Mouse (Mus musculus): Measurements from ENCODE around the gene Nacc1.

The Nacc1 gene

GRCm38 (mm10) chr8:84687705-84688100 is at the start of gene Nacc1:
Gene Nacc1 (minus strand): TSS chr8:84687862.
- DNase-seq, result peak; percentile 95

- no peak for DNase-seq
Measured at GRCm38 (mm10) chr8:84736521-84736920, 48.9 kb upstream of the Nacc1 start.

DNA sequence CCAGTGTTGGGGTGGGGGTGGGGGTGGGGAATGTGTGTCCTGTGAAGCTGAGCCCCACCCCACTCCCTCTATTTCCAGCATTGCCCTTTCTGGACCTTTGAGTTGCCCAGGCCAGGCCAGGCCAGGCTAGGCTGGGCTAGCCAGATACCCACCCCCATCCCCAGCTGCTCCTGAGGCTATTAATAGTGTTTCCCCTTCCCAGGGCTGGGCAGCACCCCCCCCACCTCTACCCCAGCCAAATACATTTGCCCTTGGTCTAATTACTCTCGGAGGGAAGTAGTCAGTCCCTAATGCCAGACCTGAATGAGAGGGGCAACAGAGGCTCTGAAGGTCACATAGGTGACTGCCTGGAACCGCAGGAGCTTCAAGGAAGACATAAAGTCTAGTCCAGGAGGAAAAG is 47.9 kb upstream of the Nacc1 start:
- no peak for DNase-seq

DNA sequence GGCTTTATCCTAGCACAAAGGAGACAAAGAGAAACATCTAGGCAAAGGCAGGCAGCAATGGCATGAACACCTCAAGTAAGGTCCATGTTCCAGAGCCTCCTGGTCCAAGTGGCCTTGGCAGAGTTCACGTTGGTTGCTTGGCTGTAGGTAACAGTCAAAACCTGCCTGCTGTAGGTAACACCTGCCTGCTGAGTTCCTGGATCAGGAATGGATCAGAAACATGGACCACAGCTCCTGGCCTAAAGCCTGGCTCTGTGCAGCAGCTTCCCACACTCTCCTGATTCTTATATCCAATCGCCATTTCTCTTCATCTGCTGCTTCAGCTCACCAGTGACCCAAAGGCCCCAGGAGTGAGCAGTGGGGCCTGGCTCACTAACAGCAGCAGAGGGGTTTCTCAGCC is 47.0 kb upstream of the Nacc1 start:
- DNase-seq, result no peak

GRCm38 (mm10) chr8:84733959-84734358 is 46.3 kb upstream of the Nacc1 start:
- DNase-seq, result no peak

GRCm38 (mm10) chr8:84732996-84733395 is 45.3 kb upstream of the Nacc1 start:
- DNase-seq, result peak; percentile 48

- DNase-seq, result no peak
Measured at GRCm38 (mm10) chr8:84732545-84732944, 44.9 kb upstream of the Nacc1 start.

DNA sequence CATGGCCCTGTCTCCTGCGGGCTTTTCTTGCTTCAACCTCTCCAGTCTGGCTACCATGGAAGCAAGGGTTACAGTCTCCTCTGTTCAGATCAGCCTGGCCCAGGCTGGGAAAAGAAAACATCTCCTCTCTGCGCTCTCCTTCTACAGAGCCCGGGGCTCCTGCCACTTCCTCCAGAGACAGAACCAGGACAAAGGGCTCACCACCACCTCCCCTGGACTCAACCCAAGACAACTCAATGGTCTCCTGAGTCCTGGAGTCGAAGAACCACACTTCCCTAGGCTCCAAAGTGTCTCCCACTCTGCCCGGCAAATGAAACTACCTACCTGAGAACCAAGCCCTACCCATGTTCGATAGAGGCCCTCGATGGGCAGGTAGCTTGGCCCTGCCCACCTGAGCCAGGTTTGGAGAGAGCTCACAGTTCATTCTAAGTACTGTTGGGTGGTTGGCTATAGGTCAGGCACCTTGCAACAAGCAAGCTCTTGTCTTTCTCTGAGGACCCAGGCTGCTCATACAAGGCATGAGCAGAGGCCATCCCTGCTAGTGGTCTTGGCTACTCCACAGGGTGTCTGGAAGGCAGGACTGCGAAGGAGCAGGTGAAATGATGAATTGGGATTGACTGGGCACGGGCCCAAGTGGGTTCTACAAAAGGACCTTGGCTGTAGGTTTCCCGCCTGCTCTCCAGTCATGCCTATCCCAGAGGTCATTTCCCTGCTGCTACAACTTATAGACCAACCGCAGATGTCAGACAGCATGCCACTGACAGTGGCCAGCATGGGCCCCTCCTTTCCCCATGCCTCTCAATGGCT is 43.9 kb upstream of the Nacc1 start:
- no peak for DNase-seq

DNA sequence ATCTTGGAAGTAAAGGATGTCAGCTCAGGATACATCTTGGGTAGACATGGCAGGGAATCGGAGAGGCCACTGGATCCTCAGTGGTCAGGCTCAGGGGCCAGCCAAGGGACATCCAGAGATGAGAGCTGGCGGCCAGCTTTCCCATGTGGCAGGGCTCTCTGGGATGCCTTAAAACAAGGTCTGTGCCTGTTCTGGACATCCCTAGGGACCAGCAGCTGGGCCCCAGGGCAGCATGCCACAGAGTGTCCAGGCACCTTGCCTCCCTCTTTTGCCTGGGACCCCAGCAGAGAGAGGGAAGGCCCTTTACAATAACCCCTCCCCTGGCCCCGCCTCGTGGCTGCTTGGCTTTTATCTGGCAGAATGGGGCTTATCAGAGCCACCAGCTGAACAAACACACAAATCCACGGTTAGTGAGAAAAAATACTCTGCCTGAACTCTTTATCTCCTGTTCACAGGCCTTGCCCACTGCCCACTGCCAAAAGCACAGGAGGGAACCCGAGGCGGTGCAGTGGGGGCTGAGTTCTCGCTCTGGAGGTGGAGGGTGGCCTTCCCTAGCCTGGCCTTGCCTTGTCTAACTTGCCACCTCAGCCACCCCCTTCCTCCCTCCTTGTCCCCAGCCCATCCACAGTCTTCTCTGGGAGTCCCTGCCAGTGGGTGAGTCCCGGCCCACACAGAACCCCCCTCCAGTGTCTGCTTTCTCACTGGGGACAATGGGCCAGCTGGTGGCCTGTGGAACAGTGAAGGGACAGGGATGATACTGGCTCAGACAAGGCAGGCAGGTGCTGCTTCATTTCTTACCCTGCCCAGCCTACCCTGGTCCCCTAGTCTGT is 43.1 kb upstream of the Nacc1 start:
- peak; percentile 53 for DNase-seq

DNA sequence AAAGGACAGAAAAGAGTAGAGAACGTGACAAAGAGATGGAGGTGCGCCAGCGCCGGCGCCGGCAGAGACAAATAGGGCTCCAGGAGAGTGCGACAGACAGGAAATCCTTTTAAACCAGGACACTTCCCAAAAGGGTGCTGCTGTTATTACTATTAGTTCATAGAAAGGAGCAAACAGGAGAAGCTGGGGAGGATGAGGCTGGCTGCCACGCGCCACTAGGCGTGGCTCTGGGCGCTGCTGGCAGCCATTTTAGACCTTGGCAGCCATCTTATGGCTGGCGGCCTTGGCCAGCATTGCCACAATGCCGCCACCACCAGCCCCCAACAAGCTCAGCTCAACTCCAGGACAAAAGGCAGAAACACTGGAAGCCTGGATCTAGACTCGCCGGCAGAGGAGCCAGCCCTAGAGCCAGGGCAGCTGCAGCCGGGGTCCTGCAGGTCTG is 42.3 kb upstream of the Nacc1 start:
- DNase-seq, result peak; percentile 76

GRCm38 (mm10) chr8:84728474-84728873 is 40.8 kb upstream of the Nacc1 start:
- DNase-seq, result no peak

DNA sequence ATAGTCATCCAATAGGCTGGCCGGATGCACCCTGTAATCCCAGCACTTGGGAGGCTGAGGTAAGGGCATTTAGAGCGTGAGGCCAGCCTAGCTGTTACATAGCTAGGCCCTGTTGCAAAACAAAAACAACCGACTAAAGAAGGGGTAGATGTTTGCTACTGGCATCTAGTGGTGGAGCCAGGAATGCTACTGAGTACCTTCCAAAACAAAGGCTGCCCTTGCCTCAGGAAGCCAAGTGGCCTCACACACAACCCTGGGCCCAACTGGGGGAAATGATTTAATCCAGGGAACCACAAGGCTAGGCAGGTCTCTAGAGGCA is 38.2 kb upstream of the Nacc1 start:
- DNase-seq, result peak; percentile 76

GRCm38 (mm10) chr8:84725246-84725940 is 37.7 kb upstream of the Nacc1 start:
- DNase-seq, result no peak

GRCm38 (mm10) chr8:84724683-84725082 is 37.0 kb upstream of the Nacc1 start:
- no peak for DNase-seq

DNA sequence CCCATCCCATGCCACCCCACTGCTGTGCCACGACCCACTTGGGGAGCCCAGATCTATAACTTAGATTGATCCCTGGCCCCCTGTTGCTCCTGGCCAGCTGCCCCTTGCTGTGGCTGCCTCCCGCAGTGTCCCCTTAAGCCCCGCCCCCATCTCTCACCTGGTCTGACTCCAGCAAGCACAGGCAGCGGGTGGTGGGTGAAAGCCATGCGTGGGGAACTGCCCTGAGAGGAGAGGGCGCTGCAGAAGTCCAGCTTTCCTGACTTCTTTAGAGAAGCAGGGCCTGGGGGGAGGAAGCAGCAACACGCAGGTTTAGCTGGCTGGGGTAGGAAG is 35.9 kb upstream of the Nacc1 start:
- DNase-seq, result no peak

DNA sequence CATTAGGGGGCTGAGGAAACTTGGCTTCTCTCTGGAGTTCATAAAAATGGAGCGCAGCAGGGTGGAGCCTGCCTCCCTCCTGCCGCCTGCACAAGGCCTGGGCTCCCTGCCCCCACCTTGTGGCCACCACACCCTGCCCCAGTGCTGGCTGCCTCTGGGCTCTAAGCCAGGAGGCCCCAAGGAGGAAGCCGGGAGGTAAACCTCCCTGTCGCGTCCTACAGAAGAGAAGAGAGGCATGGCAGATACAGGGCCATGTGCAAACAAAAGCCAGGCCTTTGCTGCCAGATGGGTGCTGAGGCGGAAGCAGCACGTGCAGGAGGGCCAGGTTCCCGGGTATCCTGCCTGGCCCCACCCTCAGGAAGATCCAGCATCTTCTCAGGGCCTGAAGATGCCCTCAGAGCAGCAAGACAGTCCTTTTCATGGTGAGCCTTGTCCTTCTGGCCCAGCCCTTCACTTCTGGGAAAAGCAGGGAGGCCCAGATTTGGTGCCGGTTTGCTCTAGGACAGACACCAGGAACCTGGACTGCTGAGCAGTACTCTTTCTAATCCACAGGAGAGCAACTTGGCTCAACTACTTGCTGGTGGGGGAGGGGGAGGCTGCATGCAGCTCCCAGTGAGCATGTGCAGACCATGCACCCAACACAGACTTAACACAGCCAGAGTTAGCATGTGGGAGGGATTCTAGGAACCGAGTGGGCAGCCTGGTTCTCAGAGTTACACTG is 35.3 kb upstream of the Nacc1 start, which contains the start of gene G430095P16Rik:
TSS of gene G430095P16Rik (plus strand) at position 158 of the 721 bp plus-strand sequence.
- peak; percentile 93 for DNase-seq

- DNase-seq, result no peak
Measured at GRCm38 (mm10) chr8:84722530-84722849, 34.8 kb upstream of the Nacc1 start.

GRCm38 (mm10) chr8:84718959-84719690 is 31.5 kb upstream of the Nacc1 start:
- peak; percentile 61 for DNase-seq

DNA sequence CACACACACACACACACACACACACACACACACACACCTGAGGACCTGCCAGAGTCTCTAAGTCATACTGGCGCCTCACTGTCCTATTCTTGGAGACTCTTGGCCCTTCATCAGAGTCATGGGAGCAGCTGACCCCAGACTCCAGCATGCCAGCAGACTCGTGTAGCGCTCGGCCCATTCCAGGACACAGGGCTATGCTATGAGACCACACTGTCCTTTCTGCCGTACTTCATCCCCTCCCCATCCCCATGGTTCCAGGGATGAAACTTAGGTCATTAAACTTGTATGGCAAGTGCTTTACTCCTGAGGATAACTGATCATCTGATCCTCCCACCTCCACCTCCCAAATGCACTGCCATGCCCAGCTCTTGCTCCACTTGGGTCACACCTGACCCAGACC is 30.8 kb upstream of the Nacc1 start:
- DNase-seq, result no peak

DNA sequence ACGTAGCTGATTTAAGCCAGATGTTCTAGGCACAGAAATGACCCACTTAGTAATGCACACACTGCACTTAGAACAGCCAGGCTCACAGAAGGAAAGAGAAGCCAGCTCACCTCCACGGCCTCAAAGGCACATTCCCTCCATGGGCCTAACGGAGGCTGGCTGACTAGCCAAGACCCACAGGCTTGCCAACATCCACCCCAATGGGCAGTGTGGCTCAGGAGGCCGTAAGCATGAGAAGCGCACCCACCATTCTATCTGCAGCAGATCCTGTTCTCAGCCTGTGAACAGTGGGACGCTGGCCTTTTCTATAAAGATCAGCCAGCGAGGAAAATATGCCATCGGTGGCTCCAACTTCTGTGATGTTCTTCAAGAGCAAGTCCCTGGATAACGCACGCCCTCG is 29.1 kb upstream of the Nacc1 start:
- DNase-seq, result no peak

DNA sequence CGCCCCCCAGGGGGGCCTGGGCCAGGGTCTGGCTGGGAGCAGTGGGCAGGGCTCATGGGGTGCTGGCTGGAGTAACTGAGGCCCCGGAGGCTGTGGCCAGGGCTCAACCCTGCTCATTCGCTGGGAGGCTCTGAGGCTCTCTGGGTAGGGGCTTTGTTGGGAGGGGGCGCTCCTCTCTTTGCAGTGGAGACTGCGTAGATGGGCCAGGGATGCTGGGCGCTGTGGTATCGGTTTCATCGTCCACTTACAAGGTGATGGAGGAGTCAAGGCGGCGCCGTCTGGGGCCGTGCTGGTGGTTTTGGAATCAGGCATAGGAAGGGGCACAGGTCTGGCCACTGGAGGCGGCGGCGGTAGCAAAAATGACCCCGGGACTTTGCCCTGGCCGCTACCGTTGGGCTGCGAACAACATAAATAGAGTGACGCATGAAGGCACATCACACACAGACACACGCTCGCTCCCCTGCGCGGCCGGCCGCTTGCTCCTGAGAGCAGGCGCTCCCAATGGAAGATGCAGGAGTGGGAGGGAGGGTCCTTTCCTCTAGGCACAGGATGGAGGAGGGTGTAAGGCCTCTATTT is 28.3 kb upstream of the Nacc1 start:
- no peak for DNase-seq

GRCm38 (mm10) chr8:84714161-84714560 is 26.5 kb upstream of the Nacc1 start:
- no peak for DNase-seq

All from lung, postnatal 10 days (tissue).